Mouse (Mus musculus) hindbrain, embryonic 12.5 days (tissue): ENCODE measurements around the gene Zc3hav1l. TPM values are rescaled to one million over a fixed set of nuclear protein-coding genes. Genes with fewer than 3 reads are reported as not detected.
A peak's percentile ranks its signal among the peaks of the same experiment; 100 is the strongest.

Source experiments
- ATAC-seq: fragments of 200-750 bp; cut with Nextera tagmentation; 2 replicates; pipeline ENCODE4 v1.8.0; 2017; ENCODE audit warnings: moderate TSS enrichment; ENCODE audit not compliant: low FRiP score
- H3K27ac ChIP-seq: fragments of 300-500 bp; sonication (generic); 2 replicates; pipeline ENCODE4 v1.5.1; 2016; ENCODE audit warnings: mild to moderate bottlenecking
- H3K27me3 ChIP-seq: fragments of 300-500 bp; sonication (generic); 2 replicates; pipeline ENCODE4 v1.6.1; 2016; ENCODE audit warnings: mild to moderate bottlenecking
- H3K36me3 ChIP-seq: fragments of 300-500 bp; sonication (generic); 2 replicates; pipeline ENCODE4 v1.6.1; 2016; ENCODE audit warnings: mild to moderate bottlenecking
- H3K4me1 ChIP-seq: fragments of 300-500 bp; sonication (generic); 2 replicates; pipeline ENCODE4 v1.6.1; 2016
- H3K4me2 ChIP-seq: fragments of 300-500 bp; sonication (generic); replicated peaks from 2 replicates; pipeline ENCODE4 v1.6.1; 2016; ENCODE audit warnings: mild to moderate bottlenecking
- H3K4me3 ChIP-seq: fragments of 300-500 bp; sonication (generic); 2 replicates; pipeline ENCODE4 v1.5.1; 2016; ENCODE audit warnings: mild to moderate bottlenecking
- H3K9ac ChIP-seq: fragments of 300-500 bp; sonication (generic); 2 replicates; pipeline ENCODE4 v1.6.1; 2016; ENCODE audit warnings: mild to moderate bottlenecking, moderate library complexity
- H3K9me3 ChIP-seq: fragments of 300-500 bp; sonication (generic); replicated peaks from 2 replicates; pipeline ENCODE4 v1.6.1; 2016; ENCODE audit warnings: mild to moderate bottlenecking
- WGBS: fragments of 180-500 bp; shearing (Covaris S2); methylation state at CpG from one replicate; pipeline ENCODE4 v1.1.7; 2016; 5-methylcytosine and 5-hydroxymethylcytosine counted together
- polyA plus RNA-seq: library from polyadenylated mRNA; unstranded; fragments of >200 nt; fragmentation: Nextera tagmentation; extraction: Ambion mirVana; gene quantifications from 2 replicates; pipeline ENCODE4 v1.2.1, GENCODE M21; 2016

The Zc3hav1l gene
- 16.3 and 18.9 TPM in 2 replicates for polyA plus RNA-seq

- Histone ChIP-seq H3K4me3 (peak within 1 kb of the TSS; percentile 87), H3K9ac (peak within 1 kb of the TSS; percentile 91), H3K4me2 (peak within 1 kb of the TSS; percentile 67), H3K27ac (peak within 1 kb of the TSS; percentile 98), H3K36me3 (peaks cover 27% of the 10 kb centered on the region), H3K27me3 (no peaks in the 10 kb centered on the region), H3K9me3 (no peaks in the 10 kb centered on the region), H3K4me1 (peaks cover 12% of the 10 kb centered on the region)
- peak; percentile 98 for ATAC-seq
- under 1% methylated on average over 70 of the region's 70 CpGs for WGBS
These were observed at the start of gene Zc3hav1l for GRCm38 (mm10) chr6:38298761-38299401. Gene Zc3hav1l (minus strand): TSS chr6:38299259.

DNA sequence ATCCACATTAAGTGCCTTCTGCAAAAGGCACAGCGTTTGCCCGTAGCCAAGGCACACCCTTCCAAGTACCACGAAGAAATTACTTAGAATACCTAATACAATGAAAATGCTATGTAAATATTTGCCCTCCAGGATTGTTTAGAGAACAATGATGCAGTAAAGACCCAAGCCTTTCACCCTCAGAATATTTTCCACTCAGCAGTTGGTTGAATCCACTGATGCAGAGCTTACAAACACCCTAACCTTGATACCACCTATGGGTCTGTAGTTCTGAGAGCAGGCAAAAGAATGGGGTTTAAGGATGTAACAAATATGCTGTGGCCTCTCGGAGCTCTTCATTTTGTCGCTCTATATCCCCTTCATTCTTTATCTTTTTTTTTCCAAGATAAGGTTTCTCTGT is 48.8 kb upstream of the Zc3hav1l start:
- WGBS, result 85% methylated on average over 5 of the region's 5 CpGs
- no peak overlapping the region for H3K27ac ChIP-seq

DNA sequence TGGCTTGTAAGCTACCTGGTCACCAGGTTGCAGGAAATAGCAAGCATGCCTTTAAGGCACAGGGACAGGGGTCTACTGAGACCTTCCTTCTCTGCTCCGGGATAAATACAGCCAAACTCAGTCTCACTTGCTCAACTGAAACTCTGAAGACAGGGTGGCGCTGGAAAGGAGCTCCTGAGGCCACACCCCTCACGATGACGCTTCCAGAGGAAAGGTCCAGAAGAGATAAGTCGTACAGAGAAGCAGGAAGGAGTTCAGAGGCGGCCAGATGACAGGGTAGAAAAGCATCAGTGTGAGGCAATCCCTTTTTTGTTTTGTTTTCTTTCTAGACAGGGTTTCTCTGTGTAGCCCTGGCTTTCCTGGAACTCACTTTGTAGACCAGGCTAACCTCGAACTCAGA is 46.7 kb upstream of the Zc3hav1l start:
- no peaks in the 10 kb centered on the region for H3K36me3 ChIP-seq
- no peak overlapping the region for H3K9ac ChIP-seq
- H3K9me3 ChIP-seq, result no peaks in the 10 kb centered on the region
- H3K4me1 ChIP-seq, result no peaks in the 10 kb centered on the region
- peaks cover 15% of the 10 kb centered on the region for H3K27me3 ChIP-seq
- 57% methylated on average over 7 of the region's 7 CpGs for WGBS
- no peak overlapping the region for H3K4me2 ChIP-seq
- no peak overlapping the region for H3K4me3 ChIP-seq
- H3K27ac ChIP-seq, result no peak overlapping the region
- no peak for ATAC-seq

More for the DNA sequence above, 48.8 kb upstream of the Zc3hav1l start:
- H3K4me3 ChIP-seq, result no peak overlapping the region
- peaks cover 33% of the 10 kb centered on the region for H3K27me3 ChIP-seq
- no peak for ATAC-seq
- no peak overlapping the region for H3K4me2 ChIP-seq
- H3K4me1 ChIP-seq, result no peaks in the 10 kb centered on the region
- no peaks in the 10 kb centered on the region for H3K36me3 ChIP-seq
- no peaks in the 10 kb centered on the region for H3K9me3 ChIP-seq
- no peak overlapping the region for H3K9ac ChIP-seq

GRCm38 (mm10) chr6:38344006-38344670 is 45.1 kb upstream of the Zc3hav1l start:
- H3K27ac ChIP-seq, result no peak overlapping the region

DNA sequence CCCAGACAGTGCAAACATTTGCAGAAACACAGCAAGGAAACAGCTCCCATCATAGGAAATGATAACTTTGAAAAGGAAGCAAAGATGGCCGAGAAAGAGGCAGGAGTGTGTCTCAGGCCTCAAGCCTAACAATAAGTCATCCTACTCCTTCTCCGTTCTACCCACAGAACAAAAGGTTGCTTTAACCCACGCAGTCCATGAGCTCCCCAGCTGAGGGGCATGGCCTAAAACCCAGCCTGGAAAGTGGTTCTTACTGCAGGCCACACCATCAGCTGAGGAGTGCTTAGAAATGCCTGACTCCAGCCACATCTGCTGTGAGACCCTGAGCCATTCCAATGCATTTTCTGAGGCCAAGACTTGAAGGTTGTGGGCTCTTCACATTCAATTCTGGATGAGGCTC is 44.5 kb upstream of the Zc3hav1l start:
- H3K4me2 ChIP-seq, result no peak overlapping the region
- H3K9me3 ChIP-seq, result no peaks in the 10 kb centered on the region
- no peak overlapping the region for H3K4me3 ChIP-seq
- no peaks in the 10 kb centered on the region for H3K27me3 ChIP-seq
- WGBS, result 46% methylated on average over 3 of the region's 3 CpGs
- no peak overlapping the region for H3K27ac ChIP-seq
- H3K9ac ChIP-seq, result no peak overlapping the region
- H3K36me3 ChIP-seq, result no peaks in the 10 kb centered on the region
- H3K4me1 ChIP-seq, result no peaks in the 10 kb centered on the region
- no peak for ATAC-seq

More at GRCm38 (mm10) chr6:38344006-38344670, 45.1 kb upstream of the Zc3hav1l start:
- no peak overlapping the region for H3K4me2 ChIP-seq
- no peaks in the 10 kb centered on the region for H3K36me3 ChIP-seq
- H3K27me3 ChIP-seq, result 0 out of 2 replicates have a peak, but pooled peaks cover under 1% of the 10 kb centered on the region
- H3K9me3 ChIP-seq, result no peaks in the 10 kb centered on the region
- no peak for ATAC-seq
- H3K9ac ChIP-seq, result no peak overlapping the region
- no peak overlapping the region for H3K4me3 ChIP-seq
- H3K4me1 ChIP-seq, result no peaks in the 10 kb centered on the region
- WGBS, result 83% methylated on average over 7 of the region's 7 CpGs

GRCm38 (mm10) chr6:38342666-38342992 is 43.6 kb upstream of the Zc3hav1l start:
- Histone ChIP-seq H3K4me2 (no peak overlapping the region), H3K9me3 (no peaks in the 10 kb centered on the region), H3K36me3 (no peaks in the 10 kb centered on the region), H3K9ac (no peak overlapping the region), H3K4me3 (no peak overlapping the region), H3K27me3 (no peaks in the 10 kb centered on the region), H3K4me1 (no peaks in the 10 kb centered on the region), H3K27ac (no peak overlapping the region)
- ATAC-seq, result no peak
- 83% methylated on average over 8 of the region's 8 CpGs for WGBS

DNA sequence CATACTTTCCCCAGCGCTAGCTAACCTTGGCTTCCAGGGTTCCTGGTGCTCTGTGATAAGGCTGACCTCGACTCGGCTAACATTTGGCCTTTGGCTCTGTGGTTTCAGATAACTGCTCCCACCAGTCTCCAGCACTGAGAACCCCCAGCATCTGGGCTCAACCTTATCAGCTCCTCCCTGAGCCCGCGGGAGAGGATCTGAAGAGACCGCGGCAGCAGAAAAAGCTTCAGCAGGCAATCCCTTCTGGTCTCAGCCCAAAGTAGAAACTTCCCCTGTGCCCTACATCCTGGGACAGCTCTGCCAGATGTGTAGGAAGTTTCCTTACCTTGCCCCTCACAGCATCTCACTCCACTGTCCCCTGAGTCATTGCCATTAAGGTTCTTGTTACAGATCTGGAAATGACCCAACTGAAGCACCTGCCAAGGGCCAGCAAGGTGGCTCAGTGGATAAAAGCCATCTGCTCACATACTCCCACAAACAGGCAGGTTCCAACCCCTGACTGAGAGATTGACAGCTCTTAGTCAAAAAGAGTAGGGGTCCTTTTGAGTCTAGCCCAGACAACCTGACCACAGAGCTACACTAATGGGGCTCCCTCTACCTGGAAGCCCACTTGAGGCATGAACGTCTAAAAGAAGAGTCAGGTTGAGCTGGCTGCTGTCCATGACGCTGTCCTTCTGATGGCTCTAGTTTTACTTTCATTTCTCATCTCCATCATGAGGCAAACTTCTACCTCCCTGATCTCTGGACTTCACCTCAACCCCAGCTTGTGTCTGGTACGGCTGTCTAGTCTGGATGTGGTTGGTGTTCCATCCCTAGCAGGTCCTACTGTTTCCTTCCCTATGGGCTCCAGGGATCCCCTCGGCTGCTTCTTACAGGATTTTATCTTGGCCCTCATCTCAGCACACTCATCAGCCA is 42.9 kb upstream of the Zc3hav1l start:
- H3K9ac ChIP-seq, result no peak overlapping the region
- H3K9me3 ChIP-seq, result no peaks in the 10 kb centered on the region
- H3K27ac ChIP-seq, result no peak overlapping the region
- WGBS, result 65% methylated on average over 11 of the region's 11 CpGs
- H3K4me2 ChIP-seq, result no peak overlapping the region
- no peak for ATAC-seq
- no peaks in the 10 kb centered on the region for H3K4me1 ChIP-seq
- no peaks in the 10 kb centered on the region for H3K36me3 ChIP-seq
- no peaks in the 10 kb centered on the region for H3K27me3 ChIP-seq
- no peak overlapping the region for H3K4me3 ChIP-seq

DNA sequence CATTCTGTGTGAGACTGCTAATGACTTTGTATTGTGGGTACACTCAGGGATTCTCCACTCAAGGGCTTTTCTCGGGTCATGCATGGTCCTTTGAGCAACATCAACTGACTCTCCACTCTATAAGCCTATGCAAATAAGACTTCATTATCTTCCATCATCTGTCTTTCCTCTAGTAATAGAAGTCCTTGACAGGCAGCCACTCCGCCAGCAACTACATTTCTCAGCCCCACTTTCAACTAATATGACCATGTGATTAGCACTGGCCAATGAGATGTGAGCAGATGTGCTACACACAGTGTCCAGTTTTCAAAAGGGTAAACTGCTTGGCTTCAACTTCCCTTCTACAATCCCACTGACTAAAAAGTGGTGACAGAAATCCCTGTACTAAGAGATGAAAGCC is 40.0 kb upstream of the Zc3hav1l start:
- H3K9me3 ChIP-seq, result no peaks in the 10 kb centered on the region
- H3K27ac ChIP-seq, result no peak overlapping the region
- no peaks in the 10 kb centered on the region for H3K36me3 ChIP-seq
- H3K9ac ChIP-seq, result no peak overlapping the region
- no peaks in the 10 kb centered on the region for H3K4me1 ChIP-seq
- no peak overlapping the region for H3K4me2 ChIP-seq
- no peaks in the 10 kb centered on the region for H3K27me3 ChIP-seq
- 68% methylated on average over 2 of the region's 2 CpGs for WGBS
- no peak for ATAC-seq
- H3K4me3 ChIP-seq, result no peak overlapping the region

DNA sequence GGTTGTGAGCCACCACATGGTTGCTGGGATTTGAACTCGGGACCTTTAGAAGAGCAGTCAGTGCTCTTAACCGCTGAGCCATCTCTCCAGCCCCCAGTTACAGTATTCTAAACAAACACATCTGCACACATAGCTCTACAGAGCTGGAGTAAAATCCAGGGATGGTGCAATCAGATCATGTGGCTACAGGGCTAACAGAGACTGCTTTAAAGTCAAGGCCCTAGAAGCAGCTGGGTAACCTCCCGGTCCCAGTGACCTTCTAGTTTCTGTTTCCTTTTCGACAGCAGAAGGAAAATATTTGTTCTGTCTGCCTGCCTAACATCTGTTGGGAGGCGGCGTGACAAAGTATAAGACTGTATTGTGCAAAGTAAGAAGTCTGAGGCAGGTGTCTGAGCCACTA is 38.9 kb upstream of the Zc3hav1l start:
- H3K4me2 ChIP-seq, result no peak overlapping the region
- H3K27me3 ChIP-seq, result no peaks in the 10 kb centered on the region
- 84% methylated on average over 6 of the region's 6 CpGs for WGBS
- no peaks in the 10 kb centered on the region for H3K36me3 ChIP-seq
- no peak overlapping the region for H3K9ac ChIP-seq
- no peak overlapping the region for H3K4me3 ChIP-seq
- H3K4me1 ChIP-seq, result no peaks in the 10 kb centered on the region
- H3K9me3 ChIP-seq, result no peaks in the 10 kb centered on the region
- no peak for ATAC-seq
- H3K27ac ChIP-seq, result no peak overlapping the region

- no peaks in the 10 kb centered on the region for H3K4me1 ChIP-seq
These were observed 38.2 kb upstream of the Zc3hav1l start for GRCm38 (mm10) chr6:38337166-38337705.

DNA sequence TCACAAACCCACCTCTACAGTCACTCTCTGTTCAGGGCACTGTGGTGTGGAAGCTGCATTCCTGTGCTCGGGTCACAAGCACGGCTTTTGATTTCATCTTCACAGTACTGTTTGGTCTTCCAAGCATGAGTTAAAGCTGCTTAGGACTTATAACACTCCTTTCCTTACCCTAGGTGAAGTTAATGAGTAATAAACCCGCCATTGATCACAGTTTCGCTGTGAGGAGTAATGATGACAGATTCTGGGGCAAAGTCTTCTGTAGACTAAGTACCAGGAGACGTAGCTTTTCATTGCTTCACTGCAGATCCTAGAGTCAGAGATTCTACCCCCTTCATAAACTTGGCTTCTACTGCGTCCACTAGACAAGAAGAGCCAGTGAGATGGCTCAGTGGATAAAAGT is 36.2 kb upstream of the Zc3hav1l start:
- Histone ChIP-seq H3K4me2 (no peak overlapping the region), H3K9ac (no peak overlapping the region), H3K9me3 (no peaks in the 10 kb centered on the region), H3K27ac (no peak overlapping the region), H3K4me3 (no peak overlapping the region), H3K36me3 (no peaks in the 10 kb centered on the region), H3K27me3 (no peaks in the 10 kb centered on the region), H3K4me1 (no peaks in the 10 kb centered on the region)
- WGBS, result 88% methylated on average over 6 of the region's 6 CpGs
- ATAC-seq, result no peak

More at GRCm38 (mm10) chr6:38337166-38337705, 38.2 kb upstream of the Zc3hav1l start:
- no peak overlapping the region for H3K27ac ChIP-seq
- WGBS, result 88% methylated on average over 4 of the region's 4 CpGs
- no peaks in the 10 kb centered on the region for H3K9me3 ChIP-seq
- no peaks in the 10 kb centered on the region for H3K27me3 ChIP-seq
- no peak overlapping the region for H3K9ac ChIP-seq
- ATAC-seq, result no peak
- no peak overlapping the region for H3K4me2 ChIP-seq
- no peaks in the 10 kb centered on the region for H3K36me3 ChIP-seq
- no peak overlapping the region for H3K4me3 ChIP-seq

DNA sequence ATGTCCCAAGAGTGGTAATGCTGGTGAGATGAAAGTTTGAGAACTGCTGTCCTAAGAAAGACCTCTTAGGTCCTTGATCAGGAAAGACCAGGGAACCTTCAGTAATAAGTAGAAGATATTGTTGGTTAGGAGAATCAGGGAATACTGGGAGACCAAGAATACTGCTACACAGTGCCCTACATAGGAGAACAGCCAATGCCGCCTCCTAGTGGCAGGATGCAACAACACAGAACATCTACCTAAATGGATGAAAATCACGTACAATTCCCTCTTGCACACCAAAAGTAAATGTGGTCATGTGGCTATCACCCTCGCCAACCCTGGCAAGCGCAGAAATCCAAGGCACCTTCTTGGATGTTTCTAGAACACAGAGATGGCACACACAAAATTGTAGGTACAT is 27.5 kb upstream of the Zc3hav1l start:
- Histone ChIP-seq H3K36me3 (no peaks in the 10 kb centered on the region), H3K27ac (no peak overlapping the region), H3K4me2 (no peak overlapping the region), H3K9ac (no peak overlapping the region), H3K27me3 (no peaks in the 10 kb centered on the region), H3K4me3 (no peak overlapping the region), H3K4me1 (no peaks in the 10 kb centered on the region), H3K9me3 (no peaks in the 10 kb centered on the region)
- 21% methylated on average over 4 of the region's 4 CpGs for WGBS
- 0 out of 2 replicates have a peak, but pooled peaks have one; percentile 50 for ATAC-seq
